Mouse (Mus musculus) NIH3T3 (cell line): Measurements from ENCODE around the gene Ppp1cc.
"Not testable (repeated sequence)": the region's sequence is repeated elsewhere in the genome, so short reads cannot be mapped to it uniquely, and the experiment has no call there.

ENCODE experiments used
- DNase-seq: peaks from one replicate; pipeline ENCODE4 v3.0.0-alpha.2; 2012; ENCODE audit warnings: low read depth

Gene Ppp1cc

DNA sequence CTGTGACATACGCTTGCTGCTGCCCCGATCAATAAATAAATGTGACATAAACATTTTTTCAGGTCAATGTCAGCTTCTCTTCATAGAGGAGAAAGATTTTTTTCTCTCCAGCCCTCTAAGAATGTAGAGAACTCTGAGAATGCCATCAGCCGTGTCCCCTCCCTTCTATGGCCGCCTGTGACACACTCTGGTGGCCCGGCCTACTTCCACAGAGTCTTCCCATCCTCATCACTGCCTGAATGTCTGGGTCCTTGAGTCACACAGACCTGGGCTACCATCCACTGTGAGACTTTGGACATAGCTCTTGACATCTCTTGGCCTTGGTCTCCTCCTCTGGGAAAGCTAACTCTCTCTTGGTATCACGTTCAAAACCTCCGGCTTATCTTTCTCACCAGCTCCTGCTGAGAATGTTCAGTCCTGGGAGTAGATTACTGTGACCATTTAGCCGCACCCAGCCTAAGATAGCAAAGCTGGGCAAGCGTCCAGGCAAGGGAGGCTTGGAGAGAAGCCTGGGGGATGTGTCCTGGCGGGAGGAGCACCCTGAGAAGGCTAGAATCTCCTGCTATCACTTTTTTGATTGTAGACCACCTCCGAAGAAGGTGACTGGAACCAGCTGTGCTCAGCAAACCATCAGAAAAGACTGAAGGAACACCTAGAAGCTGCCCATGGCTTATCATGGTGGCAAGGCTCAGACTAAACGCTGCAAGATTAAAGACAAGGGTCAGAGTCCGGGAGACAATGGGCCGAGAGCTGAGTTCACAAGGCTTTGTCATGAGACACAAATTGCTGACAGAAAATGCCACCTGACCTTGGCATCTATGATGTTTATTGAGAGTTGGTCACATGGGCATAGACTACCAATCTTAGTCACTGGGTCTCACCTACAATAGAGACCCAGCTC lies 21.3 kb upstream of the Ppp1cc start:
- DNase-seq, result peak; percentile 57

- no peak for DNase-seq
These were observed 19.2 kb upstream of the Ppp1cc start for GRCm38 (mm10) chr5:122138856-122139255.

DNA sequence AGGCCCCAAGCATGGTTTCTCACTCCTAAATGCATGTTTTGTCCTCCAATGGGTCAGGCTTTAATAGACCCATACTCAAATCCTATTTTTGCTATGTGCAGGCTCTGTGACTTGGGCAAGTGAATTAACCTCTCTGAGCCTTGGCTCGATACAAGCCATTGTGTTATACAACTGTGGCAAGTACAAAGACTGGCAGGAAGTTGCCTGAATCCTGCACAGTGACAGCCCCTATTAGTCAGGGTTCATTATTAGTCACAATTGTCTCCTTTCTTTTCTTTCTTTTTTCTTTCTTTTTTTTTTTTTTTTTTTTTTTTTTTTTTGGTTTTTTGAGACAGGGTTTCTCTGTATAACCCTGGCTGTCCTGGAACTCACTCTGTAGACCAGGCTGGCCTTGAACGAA lies 18.3 kb upstream of the Ppp1cc start:
- DNase-seq, result not testable (repeated sequence)

GRCm38 (mm10) chr5:122140723-122141122 lies 17.4 kb upstream of the Ppp1cc start, which contains the start of gene Ccdc63:
Gene Ccdc63, minus strand, starts transcription at chr5:122140823.
- DNase-seq, result no peak

DNA sequence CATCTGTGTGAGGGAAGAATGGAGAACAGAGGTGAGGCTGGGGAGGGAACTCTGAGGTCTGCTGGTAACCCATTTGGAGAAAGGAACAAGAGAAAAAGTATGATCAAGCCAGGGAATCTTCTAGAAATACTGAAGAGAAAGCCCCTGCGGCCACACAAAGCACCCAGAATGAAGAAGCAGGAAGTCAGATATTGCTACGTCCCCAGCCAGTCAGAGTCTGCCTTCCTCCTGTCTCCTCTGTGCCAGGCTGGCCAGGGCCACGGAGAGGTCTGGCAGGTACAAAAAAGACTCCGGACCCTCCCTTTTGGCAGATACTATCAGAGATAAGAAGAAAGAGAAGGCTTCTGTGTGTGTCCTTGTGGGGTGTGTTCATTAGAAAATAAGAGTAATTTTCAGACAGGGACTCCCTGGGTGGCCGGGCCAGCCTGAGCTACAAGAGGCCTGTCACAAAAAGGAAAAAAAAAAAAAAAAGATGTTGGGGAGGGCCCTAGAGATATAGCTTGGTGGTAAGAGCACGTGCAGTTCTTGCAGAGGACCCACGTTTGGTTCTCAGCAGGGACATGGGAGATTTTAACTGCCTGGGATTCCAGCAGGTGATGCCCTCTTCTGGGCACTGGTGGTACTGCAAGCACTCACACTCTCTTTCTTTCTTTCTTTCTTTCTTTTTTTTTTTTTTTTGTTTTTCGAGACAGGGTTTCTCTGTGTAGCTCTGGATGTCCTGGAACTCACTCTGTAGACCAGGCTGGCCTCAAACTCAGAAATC lies 15.7 kb upstream of the Ppp1cc start:
- peak; percentile 77 for DNase-seq

- DNase-seq, result no peak
These were observed 14.5 kb upstream of the Ppp1cc start for GRCm38 (mm10) chr5:122143543-122143942.

- DNase-seq, result no peak
These were observed 13.3 kb upstream of the Ppp1cc start for GRCm38 (mm10) chr5:122144825-122145224.

GRCm38 (mm10) chr5:122145381-122146055 lies 12.6 kb upstream of the Ppp1cc start:
- peak; percentile 87 for DNase-seq

DNA sequence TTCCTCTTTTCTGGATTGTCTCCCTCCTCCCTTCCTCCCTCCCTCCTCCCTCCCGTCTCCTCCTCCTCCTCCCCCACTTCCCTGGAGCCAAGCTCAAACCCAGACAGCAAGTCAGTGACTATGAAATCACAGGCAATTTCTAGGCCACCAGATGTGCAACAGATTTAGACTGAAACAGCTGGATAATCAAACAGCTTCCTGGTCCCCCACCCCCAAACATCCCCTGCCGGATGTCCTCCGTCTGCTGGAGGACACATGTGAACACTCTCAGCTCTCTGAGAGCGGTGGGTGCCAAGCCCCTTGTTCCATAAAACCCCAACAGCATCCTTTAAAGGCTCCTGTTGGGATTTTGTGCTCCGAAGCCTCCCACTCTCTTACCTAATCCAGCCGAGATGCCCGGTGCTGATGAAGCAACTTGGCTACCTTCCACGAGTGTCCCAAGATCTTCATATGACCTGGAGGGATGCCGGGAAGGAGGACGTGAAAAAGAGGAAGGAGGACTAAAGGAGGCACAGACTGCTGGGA lies 12.0 kb upstream of the Ppp1cc start:
- DNase-seq, result peak; percentile 96

DNA sequence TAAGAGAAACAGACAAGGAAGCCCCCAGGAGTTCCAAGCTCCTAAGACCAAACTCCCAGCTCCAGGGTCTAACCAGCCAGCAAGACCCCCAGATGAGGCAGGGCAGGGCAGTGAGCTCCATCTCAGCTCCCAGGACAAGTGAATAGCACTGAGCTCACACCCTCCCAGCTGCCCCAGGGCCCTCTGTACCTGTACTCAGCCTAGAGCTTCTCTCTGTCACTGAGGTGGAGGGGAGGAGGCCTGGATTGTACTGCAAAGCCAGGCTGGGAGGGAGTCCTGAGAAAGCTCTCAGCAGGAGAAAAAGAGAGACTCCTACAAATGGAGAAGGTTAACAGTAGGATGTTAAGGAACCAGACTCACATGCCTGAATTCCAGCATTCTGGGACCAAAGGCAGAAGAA lies 11.5 kb upstream of the Ppp1cc start:
- DNase-seq, result no peak

GRCm38 (mm10) chr5:122148107-122148506 lies 10.0 kb upstream of the Ppp1cc start:
- no peak for DNase-seq

- DNase-seq, result no peak
These were observed 8.8 kb upstream of the Ppp1cc start for GRCm38 (mm10) chr5:122149259-122149658.

- DNase-seq, result not testable (repeated sequence)
These were observed 5.6 kb upstream of the Ppp1cc start for GRCm38 (mm10) chr5:122152508-122152907.

DNA sequence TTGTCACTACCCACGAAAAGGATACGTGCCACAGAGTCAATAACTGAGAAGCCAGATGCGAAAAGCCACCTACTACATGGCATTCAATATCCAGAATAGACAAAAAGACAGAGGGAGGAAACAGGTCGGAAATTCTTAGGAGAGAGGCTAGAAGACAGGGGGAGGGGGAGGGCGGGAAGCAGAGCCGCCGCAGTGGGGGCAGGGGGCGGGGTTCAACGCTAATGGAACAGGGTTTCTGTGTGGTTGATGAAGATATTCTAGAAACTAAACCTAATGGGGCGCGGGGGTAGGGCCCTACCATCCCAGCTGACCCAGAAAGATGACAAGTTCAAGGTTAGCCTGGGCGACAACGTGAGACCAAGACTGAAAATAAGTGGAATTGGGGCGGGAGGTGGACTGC lies 4.1 kb upstream of the Ppp1cc start:
- no peak for DNase-seq

DNA sequence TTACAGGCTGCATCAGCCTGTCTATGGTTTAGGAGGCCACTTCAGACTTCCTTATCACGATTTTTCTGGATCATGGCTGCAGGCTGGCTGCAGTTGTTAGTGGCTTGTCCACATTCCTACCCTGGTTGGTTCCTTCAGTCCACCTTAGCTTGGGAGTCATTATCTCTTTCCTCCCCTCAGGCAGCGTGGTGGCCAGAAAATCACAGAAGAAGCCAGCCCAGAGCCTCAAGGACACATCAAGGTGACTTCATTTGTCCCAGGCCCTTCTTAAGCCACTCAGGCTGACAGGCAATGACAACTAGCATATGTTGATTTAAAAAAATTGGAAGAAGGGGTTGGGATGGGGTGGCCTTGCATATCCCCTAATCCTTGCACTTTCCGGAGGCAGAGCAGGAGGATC lies 3.3 kb upstream of the Ppp1cc start:
- no peak for DNase-seq

DNA sequence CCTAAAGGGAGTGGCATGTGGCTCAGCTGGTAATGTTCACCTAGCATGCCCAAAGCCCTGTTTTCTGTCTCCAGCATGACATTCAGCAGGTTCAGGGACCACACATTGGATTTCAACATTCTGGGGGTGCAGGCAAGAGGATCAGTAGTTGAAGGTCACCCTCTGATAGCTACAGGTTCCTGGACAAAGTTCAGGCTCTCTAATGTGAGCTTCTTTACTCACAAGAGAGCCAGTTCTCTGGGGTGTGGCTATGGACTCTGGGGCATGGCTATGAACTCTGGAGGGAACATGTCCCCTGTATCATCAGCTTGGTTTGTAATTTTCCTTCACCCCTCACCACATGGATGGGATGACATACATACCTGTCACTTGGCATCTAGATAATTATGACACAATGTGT lies 2.5 kb upstream of the Ppp1cc start:
- no peak for DNase-seq

DNA sequence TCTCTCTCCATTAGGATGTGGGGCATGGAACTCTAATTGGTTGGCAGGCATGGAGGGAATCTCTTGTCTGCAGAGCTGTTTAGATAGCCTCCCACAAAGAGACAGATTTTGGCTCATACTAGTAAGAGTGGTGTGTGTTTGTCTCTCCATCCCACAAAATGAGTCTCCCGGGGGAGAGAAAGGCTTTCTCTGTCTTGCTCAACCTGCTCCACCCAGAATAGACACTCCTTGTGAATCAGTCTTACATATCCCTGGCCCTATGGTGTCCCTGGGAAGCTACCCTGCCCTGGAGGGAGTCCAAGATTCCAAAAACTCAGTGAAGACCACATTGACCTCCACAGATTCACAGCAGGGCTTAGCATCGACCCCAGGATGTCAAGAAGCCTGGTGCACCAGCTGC lies 1.6 kb upstream of the Ppp1cc start:
- DNase-seq, result peak; percentile 66

DNA sequence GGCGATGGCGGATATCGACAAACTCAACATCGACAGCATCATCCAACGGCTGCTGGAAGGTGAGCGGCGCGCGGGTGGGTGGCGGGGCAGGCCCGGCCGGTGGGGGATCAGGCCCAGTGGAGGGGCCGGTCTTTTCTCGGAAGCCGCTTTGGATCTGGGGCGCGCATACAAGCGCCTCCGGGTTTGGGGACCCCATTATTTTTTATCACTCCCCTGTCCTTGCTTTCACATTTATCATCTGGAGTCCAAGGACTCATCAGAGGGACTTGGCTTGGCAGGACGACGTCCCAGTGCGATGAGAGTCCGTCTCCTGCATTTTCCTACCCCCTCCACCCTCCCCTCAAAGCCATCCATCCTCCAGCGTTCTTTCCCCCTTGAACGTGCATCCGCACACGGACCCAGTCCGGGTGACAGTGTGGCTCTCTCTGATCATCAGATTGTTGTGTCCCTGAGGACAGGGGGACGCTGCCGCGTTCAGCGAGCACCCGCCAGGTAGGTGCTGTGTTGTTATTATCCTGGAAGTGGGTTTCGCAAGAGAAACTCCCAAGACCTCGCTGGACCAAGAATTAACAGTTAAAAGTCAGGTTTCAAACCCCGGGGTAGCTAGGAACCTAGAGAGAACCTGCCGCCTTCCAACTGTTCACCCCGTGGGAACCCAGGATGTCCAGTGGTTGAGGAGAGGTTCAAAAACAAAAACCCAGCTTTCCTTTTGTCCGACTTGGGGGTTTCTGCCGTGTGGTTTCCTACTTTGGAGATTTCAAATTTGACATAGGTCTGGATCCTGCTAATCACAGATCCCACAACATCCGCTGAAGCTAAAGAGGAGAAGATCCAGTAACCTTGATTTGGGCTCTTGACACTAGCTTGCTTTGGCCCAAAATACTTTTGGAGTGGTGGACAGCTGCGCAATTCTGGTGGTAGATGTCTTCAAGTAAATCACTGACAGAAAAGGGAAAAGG lies 758 bp downstream of the Ppp1cc start:
- DNase-seq, result peak; percentile 32

GRCm38 (mm10) chr5:122163194-122163593 lies 5.1 kb downstream of the Ppp1cc start:
- no peak for DNase-seq

GRCm38 (mm10) chr5:122164011-122164410 lies 5.9 kb downstream of the Ppp1cc start:
- DNase-seq, result no peak
